Mouse (Mus musculus) MEL (cell line): ENCODE measurements around the gene Ikzf2.

Experiments used
- BHLHE40 ChIP-seq: IDR thresholded peaks from 2 replicates; pipeline ENCODE4 v1.6.1; 2012; ENCODE audit warnings: low read depth, mild to moderate bottlenecking, inconsistent platforms, low read length, improper control_type of control experiment, borderline replicate concordance
- CTCF ChIP-seq, 3 experiments: IDR thresholded peaks in 2 of 3; conservative IDR thresholded peaks in 1 of 3; 2 replicates each; pipeline ENCODE4 v1.5.1; 2011 to 2012; ENCODE audit warnings: low read length in 3 of 3, low read depth in 2 of 3, mild to moderate bottlenecking in 2 of 3, improper control_type of control experiment in 1 of 3, inconsistent platforms in 1 of 3, mixed read lengths in 1 of 3, moderate library complexity in 1 of 3; ENCODE audit not compliant: control insufficient read depth in 1 of 3, insufficient read depth in 1 of 3, poor library complexity in 1 of 3, severe bottlenecking in 1 of 3
- EP300 ChIP-seq, 2 experiments: IDR thresholded peaks; 2 replicates each; pipeline ENCODE4 v1.6.1; 2011; ENCODE audit warnings: improper control_type of control experiment in 2 of 2, low read length in 2 of 2, low read depth in 1 of 2, mild to moderate bottlenecking in 1 of 2
- ETS1 ChIP-seq: IDR thresholded peaks from 2 replicates; pipeline ENCODE4 v1.6.1; 2012; ENCODE audit warnings: low read depth, mild to moderate bottlenecking, inconsistent platforms, low read length, improper control_type of control experiment, moderate library complexity
- MAFK ChIP-seq: IDR thresholded peaks from 2 replicates; pipeline ENCODE4 v1.6.1; 2011; ENCODE audit warnings: low read depth, mild to moderate bottlenecking, low read length, improper control_type of control experiment, borderline replicate concordance
- MAX ChIP-seq: IDR thresholded peaks from 2 replicates; pipeline ENCODE4 v1.6.1; 2011; ENCODE audit warnings: low read length, improper control_type of control experiment
- MYC ChIP-seq: IDR thresholded peaks from 2 replicates; pipeline ENCODE4 v1.6.1; 2011; ENCODE audit warnings: low read depth, mild to moderate bottlenecking, low read length, improper control_type of control experiment, moderate library complexity
- POLR2A ChIP-seq, 2 experiments: IDR thresholded peaks; 2 replicates each; pipeline ENCODE4 v1.6.1; 2011 to 2012; ENCODE audit warnings: low read length in 2 of 2, mild to moderate bottlenecking in 2 of 2, control low read depth in 1 of 2, improper control_type of control experiment in 1 of 2, low read depth in 1 of 2, moderate library complexity in 1 of 2; ENCODE audit not compliant: control insufficient read depth in 1 of 2, insufficient read depth in 1 of 2, poor library complexity in 1 of 2
- POLR2AphosphoS2 ChIP-seq: IDR thresholded peaks from 2 replicates; pipeline ENCODE4 v1.6.1; 2011; ENCODE audit warnings: low read length, improper control_type of control experiment
- TAL1 ChIP-seq: IDR thresholded peaks from 2 replicates; pipeline ENCODE4 v1.6.1; 2012; ENCODE audit warnings: mild to moderate bottlenecking, inconsistent platforms, low read length, moderate library complexity, mixed read lengths
- TCF12 ChIP-seq: IDR thresholded peaks from 2 replicates; pipeline ENCODE4 v1.6.1; 2014; ENCODE audit warnings: low read depth, mild to moderate bottlenecking, inconsistent platforms, low read length, improper control_type of control experiment, moderate library complexity
- ZKSCAN1 ChIP-seq: IDR thresholded peaks from 2 replicates; pipeline ENCODE4 v1.6.1; 2012; ENCODE audit warnings: low read depth, mild to moderate bottlenecking, inconsistent platforms, low read length, improper control_type of control experiment, moderate library complexity
- ZNF384 ChIP-seq: IDR thresholded peaks from 2 replicates; pipeline ENCODE4 v1.6.1; 2012; ENCODE audit warnings: low read depth, mild to moderate bottlenecking, inconsistent platforms, low read length, improper control_type of control experiment

DNA sequence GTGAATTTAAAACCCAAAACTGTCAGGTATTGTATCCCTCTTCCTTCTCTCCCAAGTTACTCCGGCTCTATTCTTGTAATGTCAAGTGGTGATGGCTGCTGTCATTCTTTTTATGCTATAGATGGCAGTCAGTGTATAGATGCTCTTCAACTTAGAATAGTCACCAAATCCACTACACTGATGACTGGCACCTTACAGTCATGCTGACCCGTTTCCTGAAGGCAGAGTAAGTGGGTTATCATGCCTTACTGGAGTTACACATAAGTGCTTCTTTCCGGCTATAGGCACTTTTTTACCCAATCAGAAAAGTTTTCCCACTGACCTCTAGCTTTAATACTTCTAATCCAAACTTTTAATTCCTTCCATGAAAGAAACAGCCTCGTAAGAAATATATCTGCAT is 6.5 kb downstream of the Ikzf2 start:
- TF ChIP-seq ZNF384 = no peak
- no peak for TF ChIP-seq BHLHE40
- no peak for TF ChIP-seq ETS1
- no peak for TF ChIP-seq ZKSCAN1
- TF ChIP-seq EP300 (IDR thresholded peaks at IDR 0.05; ENCODE audit: low read depth in 1 of 2, low read length in 2 of 2) = no peak
- TF ChIP-seq MAX = no peak
- no peak for TF ChIP-seq CTCF (IDR thresholded peaks at IDR 0.05 in 2 of 3, conservative IDR thresholded peaks at IDR 0.05 in 1 of 3; ENCODE audit: control insufficient read depth in 1 of 3, insufficient read depth in 1 of 3, low read depth in 2 of 3, low read length in 3 of 3, poor library complexity in 1 of 3, severe bottlenecking in 1 of 3)
- TF ChIP-seq TCF12 = no peak
- TF ChIP-seq TAL1 = no peak
- no peak for TF ChIP-seq POLR2A (IDR thresholded peaks at IDR 0.05; ENCODE audit: control insufficient read depth in 1 of 2, insufficient read depth in 1 of 2, low read depth in 1 of 2, low read length in 2 of 2, poor library complexity in 1 of 2)
- no peak for TF ChIP-seq POLR2AphosphoS2
- no peak for TF ChIP-seq MYC
- no peak for TF ChIP-seq MAFK
